Mouse (Mus musculus) ES-E14 (cell line): ENCODE results near the gene Slc7a11. TPM values are rescaled to one million over a fixed set of nuclear protein-coding genes. Genes with fewer than 3 reads are reported as not detected.

Source experiments
- DNase-seq: peaks from one replicate; pipeline ENCODE4 v3.0.0-alpha.2; 2013; ENCODE audit warnings: low read depth, low spot score
- H3K27ac ChIP-seq: 2 replicates; pipeline ENCODE4 v1.5.1; 2012; ENCODE audit warnings: low read depth, mild to moderate bottlenecking, low read length, moderate library complexity, mixed read lengths; ENCODE audit not compliant: poor library complexity, insufficient read depth, severe bottlenecking
- H3K36me3 ChIP-seq: 2 replicates; pipeline ENCODE4 v1.6.1; 2012; ENCODE audit warnings: mild to moderate bottlenecking, low read length, moderate library complexity, mixed read lengths; ENCODE audit not compliant: control insufficient read depth, poor library complexity, insufficient read depth, severe bottlenecking
- H3K4me1 ChIP-seq, 2 experiments: fragments of 150-350 bp in 1 of 2; sonication (generic) in 1 of 2; 2 replicates each; pipeline ENCODE4 v1.6.1; 2012; ENCODE audit warnings: low read length in 2 of 2, mild to moderate bottlenecking in 1 of 2, mixed read lengths in 1 of 2; ENCODE audit not compliant: control insufficient read depth in 2 of 2, insufficient read depth in 2 of 2, poor library complexity in 1 of 2
- H3K4me3 ChIP-seq, 2 experiments: fragments of 150-350 bp in 1 of 2; sonication (generic) in 1 of 2; 2 replicates each; pipeline ENCODE4 v1.5.1; 2012; ENCODE audit warnings: low read length in 2 of 2, low read depth in 1 of 2, mild to moderate bottlenecking in 1 of 2, mixed read lengths in 1 of 2; ENCODE audit not compliant: insufficient read depth in 1 of 2, poor library complexity in 1 of 2, severe bottlenecking in 1 of 2
- H3K9ac ChIP-seq: 2 replicates; pipeline ENCODE4 v1.6.1; 2012; ENCODE audit warnings: low read depth, mild to moderate bottlenecking, low read length, mixed read lengths; ENCODE audit not compliant: poor library complexity, insufficient read depth, severe bottlenecking
- H3K9me3 ChIP-seq: fragments of 150-350 bp; sonication (generic); 2 replicates; pipeline ENCODE4 v1.6.1; 2012; ENCODE audit warnings: low read depth, mild to moderate bottlenecking, low read length; ENCODE audit not compliant: control insufficient read depth, insufficient read depth
- CHD2 ChIP-seq: IDR thresholded peaks from 2 replicates; pipeline ENCODE4 v1.6.1; 2014; ENCODE audit warnings: mild to moderate bottlenecking, low read depth, low read length, inconsistent platforms
- HCFC1 ChIP-seq: IDR thresholded peaks from 2 replicates; pipeline ENCODE4 v1.6.1; 2012; ENCODE audit warnings: low read length, inconsistent platforms, borderline replicate concordance; ENCODE audit not compliant: insufficient read depth
- MAFK ChIP-seq: IDR thresholded peaks from 2 replicates; pipeline ENCODE4 v1.6.1; 2014; ENCODE audit warnings: mild to moderate bottlenecking, low read depth, low read length, inconsistent platforms; ENCODE audit not compliant: insufficient read depth
- ZC3H11A ChIP-seq: IDR thresholded peaks from 2 replicates; pipeline ENCODE4 v1.6.1; 2012; ENCODE audit warnings: low read depth, mild to moderate bottlenecking, inconsistent platforms, low read length, borderline replicate concordance
- ZNF384 ChIP-seq: IDR thresholded peaks from 2 replicates; pipeline ENCODE4 v1.6.1; 2012; ENCODE audit warnings: low read depth, low read length, inconsistent platforms
- in situ Hi-C, 2 experiments: fragments of 600-800 bp; cut with MboI; formaldehyde crosslinking; loops; one replicate each; pipeline ENCODE4 v1.15.1; 2025; ENCODE audit warnings: low sequenced_read_pairs in 2 of 2, inconsistent platforms in 1 of 2; ENCODE audit not compliant: unreplicated experiment in 2 of 2
- total RNA-seq: library from RNA; depleted of rRNA; stranded (reverse); fragments of 300-350 nt; gene quantifications from 2 replicates; pipeline ENCODE4 v1.2.3, GENCODE M21; 2012

The Slc7a11 gene
- total RNA-seq, 1 experiment, result 2.1 TPM

GRCm38 (mm10) chr3:50260667-50261066 is 182.7 kb downstream of the Slc7a11 start:
- Histone ChIP-seq H3K36me3 (no peaks in the 10 kb centered on the region), H3K27ac (no peak overlapping the region), H3K4me1 (no peaks in the 10 kb centered on the region), H3K9ac (no peak overlapping the region), H3K4me3 (no peak overlapping the region), H3K9me3 (no peaks in the 10 kb centered on the region)
- no peak for TF ChIP-seq MAFK
- TF ChIP-seq CHD2, result no peak
- TF ChIP-seq ZNF384, result no peak
- TF ChIP-seq ZC3H11A, result no peak
- no peak for TF ChIP-seq HCFC1
- in situ Hi-C loops, result no loop called here
- DNase-seq, result no peak

DNA sequence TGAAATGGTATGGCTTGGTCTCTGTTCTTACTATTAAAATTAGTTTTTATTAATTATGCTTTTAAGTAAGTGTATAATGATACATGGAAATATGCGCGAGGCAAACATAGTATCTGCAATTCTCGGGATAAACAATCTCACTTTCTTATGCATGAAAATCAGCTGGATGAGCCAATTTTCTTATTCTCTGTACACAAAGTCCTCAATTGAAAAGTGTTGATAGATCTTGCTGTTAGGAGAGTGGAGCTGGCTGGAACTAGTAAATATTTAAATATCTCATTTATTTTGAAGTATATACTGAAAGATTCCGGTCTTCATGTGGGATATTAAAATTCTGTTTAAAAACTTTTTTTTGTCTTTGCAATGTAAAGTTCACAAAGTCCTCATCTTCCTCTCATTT is 184.6 kb downstream of the Slc7a11 start:
- Histone ChIP-seq H3K9ac (no peak overlapping the region), H3K36me3 (no peaks in the 10 kb centered on the region), H3K4me3 (no peak overlapping the region), H3K4me1 (no peaks in the 10 kb centered on the region), H3K27ac (no peak overlapping the region), H3K9me3 (no peaks in the 10 kb centered on the region)
- in situ Hi-C loops, result no loop called here
- no peak for TF ChIP-seq CHD2
- TF ChIP-seq HCFC1, result no peak
- TF ChIP-seq ZC3H11A, result no peak
- no peak for TF ChIP-seq ZNF384
- TF ChIP-seq MAFK, result no peak
- DNase-seq, result no peak

DNA sequence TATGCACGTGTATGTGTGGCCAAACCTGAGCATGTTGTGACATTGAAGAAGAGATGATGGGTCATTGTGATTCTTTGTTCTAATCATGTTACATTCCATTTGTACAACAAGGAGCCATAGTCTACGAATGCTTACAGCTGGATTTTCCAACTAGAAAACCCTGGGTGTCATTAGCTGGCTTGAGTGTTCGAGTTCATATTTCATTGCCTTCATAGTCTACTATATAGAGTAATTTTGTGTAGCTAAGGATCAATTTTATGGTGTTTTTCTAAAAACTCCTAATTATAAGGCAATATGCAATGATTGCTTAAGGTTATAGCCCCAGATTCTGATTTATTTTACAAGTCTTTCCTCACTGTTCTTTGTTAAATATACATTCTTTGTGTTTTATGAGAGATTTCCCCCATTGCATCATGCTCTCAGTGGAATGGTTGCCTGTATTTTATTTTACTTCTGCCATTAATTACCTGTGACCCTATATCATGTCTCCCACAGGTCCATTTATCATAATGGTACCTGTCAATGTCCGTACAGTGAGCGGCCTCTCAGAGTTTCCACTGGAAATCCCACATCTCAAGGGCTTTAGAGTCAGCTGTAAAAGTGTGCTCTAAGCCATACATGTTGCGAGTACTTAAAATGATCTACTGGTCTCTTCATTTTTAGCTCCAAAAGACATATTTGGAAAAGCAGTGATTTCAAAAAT is 193.7 kb downstream of the Slc7a11 start:
- no peak overlapping the region for H3K9ac ChIP-seq
- no peaks in the 10 kb centered on the region for H3K36me3 ChIP-seq
- H3K4me3 ChIP-seq, result no peak overlapping the region
- no peak for DNase-seq
- no peaks in the 10 kb centered on the region for H3K4me1 ChIP-seq
- H3K9me3 ChIP-seq, result no peaks in the 10 kb centered on the region
- H3K27ac ChIP-seq, result no peak overlapping the region
- no peak for TF ChIP-seq CHD2
- no peak for TF ChIP-seq ZNF384
- TF ChIP-seq MAFK, result no peak
- no peak for TF ChIP-seq HCFC1
- no peak for TF ChIP-seq ZC3H11A
- in situ Hi-C loops, result no loop called here

DNA sequence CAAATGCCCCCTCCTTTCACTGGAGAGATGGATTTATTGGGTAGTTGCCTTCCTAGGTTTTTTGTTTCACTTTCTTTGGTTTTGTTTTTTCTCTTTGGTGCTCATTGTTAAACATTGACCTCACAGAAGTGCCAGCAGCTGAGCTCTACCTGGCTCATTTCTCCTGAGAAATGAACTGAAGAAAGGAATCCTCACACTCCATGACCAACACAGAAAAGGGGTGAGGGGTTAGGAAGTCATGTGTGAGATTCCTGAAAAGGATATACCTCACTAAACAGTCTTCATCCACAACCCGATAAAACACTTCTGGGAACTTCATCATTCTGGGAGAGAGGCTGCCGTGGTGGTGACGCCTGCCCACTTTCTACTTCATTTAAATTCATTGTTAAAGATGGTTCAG is 207.4 kb downstream of the Slc7a11 start:
- no peak for DNase-seq
- in situ Hi-C loops, result no loop called here
- H3K36me3 ChIP-seq, result no peaks in the 10 kb centered on the region
- TF ChIP-seq ZC3H11A (no peak), HCFC1 (no peak), CHD2 (no peak), MAFK (no peak), ZNF384 (no peak)
- no peaks in the 10 kb centered on the region for H3K4me1 ChIP-seq
- H3K27ac ChIP-seq, result no peak overlapping the region
- H3K4me3 ChIP-seq, result no peak overlapping the region
- H3K9ac ChIP-seq, result no peak overlapping the region
- no peaks in the 10 kb centered on the region for H3K9me3 ChIP-seq

DNA sequence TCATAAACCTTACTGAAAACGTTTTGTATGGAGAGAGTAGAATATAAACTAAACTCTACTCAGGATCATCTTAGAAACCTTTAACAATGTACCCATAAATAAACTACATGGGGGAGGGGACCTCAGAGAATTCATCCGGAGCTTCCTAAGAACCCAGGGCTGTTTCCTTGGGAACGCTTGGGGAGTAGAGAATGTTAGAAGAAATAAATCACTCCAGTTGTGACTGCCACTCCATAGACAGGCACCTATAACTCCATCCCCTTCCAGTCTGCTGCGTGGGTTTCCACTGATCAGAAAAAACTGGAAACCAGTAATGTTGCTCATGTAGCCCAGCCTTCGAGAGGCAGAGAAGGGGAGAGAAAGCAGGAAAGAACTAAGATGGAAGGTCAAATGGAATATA is 210.3 kb downstream of the Slc7a11 start:
- H3K9ac ChIP-seq, result no peak overlapping the region
- in situ Hi-C loops, result no loop called here
- no peaks in the 10 kb centered on the region for H3K36me3 ChIP-seq
- no peaks in the 10 kb centered on the region for H3K4me1 ChIP-seq
- H3K4me3 ChIP-seq, result no peak overlapping the region
- TF ChIP-seq CHD2 (no peak), MAFK (no peak), ZC3H11A (no peak), ZNF384 (no peak), HCFC1 (no peak)
- no peaks in the 10 kb centered on the region for H3K9me3 ChIP-seq
- no peak for DNase-seq
- H3K27ac ChIP-seq, result no peak overlapping the region
